Mouse (Mus musculus): ENCODE results near the gene Add2. TPM values are rescaled to one million over a fixed set of nuclear protein-coding genes. Genes with fewer than 3 reads are reported as not detected.

The Add2 gene
- polyA plus RNA-seq, 1 experiment, result 91.8 TPM

- Histone ChIP-seq H3K4me1 (ENCODE audit: control insufficient read depth, insufficient read depth, low read length) (no peaks in the 10 kb centered on the region), H3K27ac (ENCODE audit: control insufficient read depth, insufficient read depth, low read depth, low read length, poor library complexity) (no peak overlapping the region), H3K4me3 (replicated peaks; ENCODE audit: control insufficient read depth, low read depth, low read length) (no peak overlapping the region)
- TF ChIP-seq POLR2A (IDR thresholded peaks at IDR 0.05; ENCODE audit: borderline replicate concordance, control insufficient read depth, low read depth, low read length), result no peak
- TF ChIP-seq CTCF (IDR thresholded peaks at IDR 0.05; ENCODE audit: control insufficient read depth, insufficient read depth, low read length), result no peak
- 89% methylated on average over 4 of the region's 4 CpGs for WGBS
Observed at GRCm38 (mm10) chr6:86123057-86123456, 94.6 kb downstream of the Add2 start.

DNA sequence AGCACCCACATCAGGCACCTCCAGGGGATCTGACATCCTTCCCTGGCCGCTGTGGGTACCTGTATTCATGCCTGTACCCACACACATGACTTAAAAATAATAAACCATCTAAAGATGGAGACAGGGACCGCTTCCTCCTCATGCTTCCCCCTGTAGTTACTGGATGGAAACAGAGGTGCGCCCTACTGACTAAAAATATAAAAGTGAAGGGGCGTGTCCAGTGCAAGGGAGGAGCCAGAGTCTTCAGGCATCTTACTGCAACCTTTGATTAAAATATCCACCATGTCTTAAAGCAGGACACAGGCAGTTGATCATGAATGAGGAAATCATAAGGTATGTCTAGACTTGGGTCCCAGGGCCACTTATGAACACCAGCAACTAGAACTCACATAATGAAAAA, 97.3 kb downstream of the Add2 start:
- Histone ChIP-seq H3K4me1 (ENCODE audit: control insufficient read depth, insufficient read depth, low read length) (peaks cover 1% of the 10 kb centered on the region; the same call in 1 of the 2 replicates), H3K4me3 (replicated peaks; ENCODE audit: control insufficient read depth, low read depth, low read length) (no peak overlapping the region), H3K27ac (ENCODE audit: control insufficient read depth, insufficient read depth, low read depth, low read length, poor library complexity) (no peak overlapping the region)
- WGBS, result 60% methylated on average over 4 of the region's 4 CpGs
- TF ChIP-seq POLR2A (IDR thresholded peaks at IDR 0.05; ENCODE audit: borderline replicate concordance, control insufficient read depth, low read depth, low read length), result no peak
- TF ChIP-seq CTCF (IDR thresholded peaks at IDR 0.05; ENCODE audit: control insufficient read depth, insufficient read depth, low read length), result no peak

DNA sequence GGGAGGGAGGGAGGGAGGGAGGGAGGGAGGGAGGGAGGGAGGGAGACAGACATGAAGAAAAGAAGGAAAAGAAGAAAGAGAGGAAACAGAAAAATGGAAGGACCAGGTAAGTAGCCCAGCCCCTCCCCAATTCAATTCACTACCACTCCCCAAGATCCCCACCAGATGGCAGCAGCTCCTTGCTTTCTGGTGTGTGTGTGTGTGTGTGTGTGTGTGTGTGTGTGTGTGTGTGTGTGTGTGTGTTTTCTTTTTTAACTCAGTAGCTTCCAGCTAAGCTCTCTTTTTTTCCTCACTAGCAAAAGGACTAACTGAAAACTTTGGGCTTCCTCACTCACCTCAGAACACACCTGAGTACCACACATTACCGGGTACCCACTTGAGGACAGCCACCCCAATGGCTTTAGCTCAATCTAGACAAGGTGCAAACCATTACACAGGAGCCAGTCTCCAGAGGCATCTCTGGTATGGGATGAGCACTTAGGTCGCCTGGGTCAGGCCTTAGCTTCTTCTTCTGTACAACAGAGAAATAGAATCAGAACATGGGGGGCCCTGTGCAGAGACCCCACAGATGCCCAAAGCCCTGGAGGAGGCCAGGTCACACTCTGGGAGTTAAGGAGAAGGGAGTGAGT, 98.6 kb downstream of the Add2 start:
- peak; percentile 43; the same call in 1 of the 2 replicates for TF ChIP-seq CTCF (IDR thresholded peaks at IDR 0.05; ENCODE audit: control insufficient read depth, insufficient read depth, low read length)
- no peak for TF ChIP-seq POLR2A (IDR thresholded peaks at IDR 0.05; ENCODE audit: borderline replicate concordance, control insufficient read depth, low read depth, low read length)
- no peak overlapping the region for H3K27ac ChIP-seq (ENCODE audit: control insufficient read depth, insufficient read depth, low read depth, low read length, poor library complexity)
- WGBS, result 50% methylated on average over 2 of the region's 2 CpGs
- no peak overlapping the region for H3K4me3 ChIP-seq (replicated peaks; ENCODE audit: control insufficient read depth, low read depth, low read length)
- peaks cover 1% of the 10 kb centered on the region; the same call in 1 of the 2 replicates for H3K4me1 ChIP-seq (ENCODE audit: control insufficient read depth, insufficient read depth, low read length)

DNA sequence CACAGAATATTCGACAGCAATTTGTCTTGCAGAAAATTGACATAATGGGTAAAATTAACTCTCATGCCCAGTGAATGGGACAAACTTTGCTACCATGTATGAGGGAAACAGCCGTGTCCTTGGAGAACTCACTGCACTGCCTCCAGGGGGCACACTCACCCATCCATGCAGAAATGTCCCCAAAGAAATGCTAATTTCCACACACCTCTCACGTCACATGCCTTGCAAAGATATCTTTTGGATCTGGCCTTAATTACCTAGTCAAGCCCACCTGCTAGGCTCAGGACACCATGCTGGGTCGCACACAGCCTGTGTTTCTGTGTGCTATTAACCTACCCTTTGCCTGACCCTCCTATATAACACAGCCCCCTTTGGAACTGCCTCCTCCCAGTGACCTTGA, 100.0 kb downstream of the Add2 start:
- TF ChIP-seq CTCF (IDR thresholded peaks at IDR 0.05; ENCODE audit: control insufficient read depth, insufficient read depth, low read length), result peak; percentile 63
- no peak for TF ChIP-seq POLR2A (IDR thresholded peaks at IDR 0.05; ENCODE audit: borderline replicate concordance, control insufficient read depth, low read depth, low read length)
- Histone ChIP-seq H3K4me1 (ENCODE audit: control insufficient read depth, insufficient read depth, low read length) (peaks cover 1% of the 10 kb centered on the region; the same call in 1 of the 2 replicates), H3K4me3 (replicated peaks; ENCODE audit: control insufficient read depth, low read depth, low read length) (no peak overlapping the region), H3K27ac (ENCODE audit: control insufficient read depth, insufficient read depth, low read depth, low read length, poor library complexity) (no peak overlapping the region)
- 43% methylated on average over 4 of the region's 4 CpGs for WGBS

DNA sequence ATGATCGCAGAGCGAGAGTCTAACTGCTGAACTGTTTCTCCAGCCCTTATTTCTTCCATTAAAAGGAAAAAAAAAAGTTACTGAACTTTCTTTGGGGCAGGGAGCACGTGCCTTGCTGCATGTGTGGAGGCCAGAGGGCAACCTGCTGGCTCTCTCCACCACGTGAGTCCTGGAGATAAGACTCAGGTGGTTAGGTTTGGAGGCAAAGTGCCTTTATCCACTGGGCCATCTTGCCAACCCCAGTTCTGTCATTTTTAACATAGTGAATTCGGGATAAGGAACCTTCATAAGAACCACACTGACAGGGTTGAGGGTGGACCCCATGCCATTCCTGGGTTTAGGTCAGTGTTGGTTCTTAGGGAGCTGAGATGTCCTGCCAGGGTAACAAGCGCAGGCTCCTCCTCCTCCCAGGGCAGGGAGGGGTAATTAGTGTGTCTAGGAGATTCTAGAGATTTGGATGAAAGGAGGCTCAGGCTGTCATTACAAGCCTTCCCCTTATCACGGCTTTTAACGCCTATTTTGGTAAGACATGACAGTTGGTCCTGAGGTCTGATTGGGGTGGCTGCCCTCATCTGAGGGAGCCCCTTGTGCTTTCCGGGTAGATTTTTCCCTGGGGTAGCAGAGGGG, 101.5 kb downstream of the Add2 start:
- Histone ChIP-seq H3K4me1 (ENCODE audit: control insufficient read depth, insufficient read depth, low read length) (peaks cover 1% of the 10 kb centered on the region; the same call in 1 of the 2 replicates), H3K4me3 (replicated peaks; ENCODE audit: control insufficient read depth, low read depth, low read length) (no peak overlapping the region), H3K27ac (ENCODE audit: control insufficient read depth, insufficient read depth, low read depth, low read length, poor library complexity) (no peak overlapping the region)
- WGBS, result 42% methylated on average over 9 of the region's 9 CpGs
- TF ChIP-seq CTCF (IDR thresholded peaks at IDR 0.05; ENCODE audit: control insufficient read depth, insufficient read depth, low read length) (no peak), POLR2A (IDR thresholded peaks at IDR 0.05; ENCODE audit: borderline replicate concordance, control insufficient read depth, low read depth, low read length) (no peak)

GRCm38 (mm10) chr6:86133882-86134281, 105.4 kb downstream of the Add2 start:
- peaks cover 1% of the 10 kb centered on the region; the same call in 1 of the 2 replicates for H3K4me1 ChIP-seq (ENCODE audit: control insufficient read depth, insufficient read depth, low read length)
- TF ChIP-seq POLR2A (IDR thresholded peaks at IDR 0.05; ENCODE audit: borderline replicate concordance, control insufficient read depth, low read depth, low read length), result no peak
- TF ChIP-seq CTCF (IDR thresholded peaks at IDR 0.05; ENCODE audit: control insufficient read depth, insufficient read depth, low read length), result no peak
- no peak overlapping the region for H3K4me3 ChIP-seq (replicated peaks; ENCODE audit: control insufficient read depth, low read depth, low read length)
- no peak overlapping the region for H3K27ac ChIP-seq (ENCODE audit: control insufficient read depth, insufficient read depth, low read depth, low read length, poor library complexity)
- 33% methylated on average over 1 of the region's 1 CpGs for WGBS

GRCm38 (mm10) chr6:86136206-86136605, 107.7 kb downstream of the Add2 start:
- H3K27ac ChIP-seq (ENCODE audit: control insufficient read depth, insufficient read depth, low read depth, low read length, poor library complexity), result no peak overlapping the region
- H3K4me1 ChIP-seq (ENCODE audit: control insufficient read depth, insufficient read depth, low read length), result no peaks in the 10 kb centered on the region
- TF ChIP-seq POLR2A (IDR thresholded peaks at IDR 0.05; ENCODE audit: borderline replicate concordance, control insufficient read depth, low read depth, low read length) (no peak), CTCF (IDR thresholded peaks at IDR 0.05; ENCODE audit: control insufficient read depth, insufficient read depth, low read length) (no peak)
- WGBS, result 84% methylated on average over 3 of the region's 3 CpGs
- H3K4me3 ChIP-seq (replicated peaks; ENCODE audit: control insufficient read depth, low read depth, low read length), result no peak overlapping the region

DNA sequence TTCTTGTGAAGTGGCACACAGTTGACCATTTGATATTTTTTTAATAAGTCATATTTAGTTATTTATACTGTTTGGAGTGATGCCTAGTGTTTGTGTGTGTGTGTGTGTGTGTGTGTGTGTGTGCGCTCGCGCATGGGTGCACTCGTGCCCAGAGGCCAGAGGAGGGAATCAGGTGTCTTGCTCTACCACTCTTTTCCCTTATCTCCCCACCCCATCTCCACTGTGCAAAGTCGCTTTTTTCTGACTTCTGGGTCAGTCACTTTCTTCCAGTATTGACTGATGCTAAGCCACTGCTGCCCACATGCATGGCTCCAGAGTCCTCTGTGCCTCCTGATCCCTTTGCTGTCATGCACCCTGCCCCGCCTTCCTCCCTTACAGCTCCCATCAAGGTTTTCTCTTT, 112.8 kb downstream of the Add2 start:
- Histone ChIP-seq H3K4me3 (replicated peaks; ENCODE audit: control insufficient read depth, low read depth, low read length) (no peak overlapping the region), H3K4me1 (ENCODE audit: control insufficient read depth, insufficient read depth, low read length) (no peaks in the 10 kb centered on the region), H3K27ac (ENCODE audit: control insufficient read depth, insufficient read depth, low read depth, low read length, poor library complexity) (no peak overlapping the region)
- TF ChIP-seq CTCF (IDR thresholded peaks at IDR 0.05; ENCODE audit: control insufficient read depth, insufficient read depth, low read length) (no peak), POLR2A (IDR thresholded peaks at IDR 0.05; ENCODE audit: borderline replicate concordance, control insufficient read depth, low read depth, low read length) (no peak)
- 73% methylated on average over 6 of the region's 6 CpGs for whole genome bisulfite sequencing
